Mouse (Mus musculus): ENCODE results near the gene Olfr518. TPM values are rescaled to one million over a fixed set of nuclear protein-coding genes. Genes with fewer than 3 reads are reported as not detected.

Olfr518 gene
- polyA plus RNA-seq (2012), result not detected in 2 replicates

DNA sequence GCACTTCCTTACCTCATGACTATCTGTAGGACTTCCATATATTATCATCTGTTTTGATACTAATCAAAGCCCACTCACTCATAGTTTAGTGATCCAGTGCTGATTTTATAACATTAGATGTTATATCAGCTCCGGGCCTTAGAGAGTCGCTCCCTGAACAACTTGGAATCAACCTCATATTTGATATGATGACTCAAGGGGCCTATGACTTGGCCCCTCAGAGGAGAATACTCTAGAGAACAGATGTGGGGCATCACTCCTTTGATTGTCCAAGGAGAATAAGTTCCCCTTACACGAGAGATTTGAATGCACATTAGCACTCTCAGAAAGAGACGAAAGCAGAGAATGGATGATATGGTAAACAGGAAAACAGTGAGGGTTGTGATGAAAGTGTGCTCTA is at the start of gene Olfr518:
TSS of gene Olfr518 (minus strand) at position 101 of the 400 bp plus-strand sequence.
- no peak for TF ChIP-seq GATA1 (IDR thresholded peaks at IDR 0.05; ENCODE audit: low read length)

DNA sequence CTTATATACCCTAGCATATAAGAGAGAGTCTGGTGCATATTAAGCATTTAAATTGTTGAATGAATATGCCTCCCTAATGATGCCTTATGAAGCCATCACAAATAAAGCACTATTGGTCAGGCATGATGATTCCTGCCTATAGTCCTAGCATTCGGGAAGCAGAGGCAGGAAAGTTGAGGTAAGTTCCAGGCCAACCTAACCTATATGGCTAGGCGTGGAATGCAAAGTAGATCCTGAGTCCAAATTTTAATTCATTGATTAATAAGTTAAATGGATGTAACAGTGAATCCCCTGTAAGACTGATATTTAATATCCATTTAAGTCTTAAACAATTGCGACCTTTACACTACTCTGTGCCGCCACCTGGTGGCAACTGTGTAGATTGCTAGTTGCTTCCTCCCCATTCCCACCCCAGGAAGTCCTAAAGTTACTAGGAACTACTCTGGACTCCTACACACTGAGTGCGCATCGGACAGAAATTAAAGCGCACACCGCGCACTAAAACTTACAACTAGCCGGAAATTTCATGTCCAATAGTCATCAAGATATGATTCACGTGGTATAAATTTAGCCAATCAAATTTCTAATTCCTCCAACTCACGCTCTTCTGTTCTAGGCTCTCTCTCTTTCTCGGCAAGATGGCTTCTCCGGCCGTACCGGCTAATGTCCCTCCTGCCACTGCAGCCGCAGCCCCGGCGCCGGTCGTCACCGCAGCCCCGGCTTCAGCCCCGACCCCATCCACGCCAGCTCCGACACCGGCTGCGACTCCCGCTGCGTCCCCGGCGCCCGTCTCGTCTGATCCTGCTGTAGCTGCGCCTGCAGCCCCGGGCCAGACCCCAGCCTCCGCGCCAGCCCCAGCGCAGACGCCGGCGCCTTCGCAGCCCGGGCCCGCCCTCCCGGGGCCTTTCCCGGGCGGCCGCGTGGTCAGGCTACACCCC is 49.3 kb upstream of the Olfr518 start, which contains the start of gene Eif3f:
TSS of gene Eif3f (plus strand) at position 624 of the 938 bp plus-strand sequence.
- no peak for TF ChIP-seq GATA1 (IDR thresholded peaks at IDR 0.05; ENCODE audit: low read length)

DNA sequence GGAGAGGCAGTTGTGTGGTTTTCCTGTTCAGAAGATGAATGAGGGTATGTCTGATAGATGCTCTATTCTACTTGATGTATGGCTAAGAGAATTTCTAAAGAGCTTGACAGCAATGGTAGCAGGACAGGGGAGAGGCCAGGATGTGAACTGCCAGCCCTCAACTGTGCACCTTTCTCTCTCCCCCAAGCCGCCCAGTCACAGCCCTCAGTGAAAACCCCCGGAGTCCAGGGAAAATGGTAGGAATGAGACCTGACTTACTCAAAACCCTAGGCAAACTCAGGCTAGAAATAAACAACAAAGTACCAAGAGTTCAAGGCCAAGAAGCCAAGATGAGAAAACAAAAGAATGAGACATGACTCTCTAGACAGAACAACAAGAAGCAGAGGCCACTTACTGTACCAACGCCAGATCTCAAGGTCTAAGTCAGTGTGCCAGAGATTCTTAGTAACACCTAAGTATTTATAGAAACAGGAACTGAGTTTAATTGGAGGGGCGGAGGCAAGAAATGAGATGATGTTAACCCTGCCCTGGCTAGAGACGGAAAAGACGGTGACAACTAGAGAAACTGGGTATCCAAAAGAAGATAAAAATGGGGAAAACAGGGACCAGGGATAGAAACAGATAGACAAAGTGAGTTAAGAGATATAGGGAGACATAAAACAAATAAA is 45.1 kb upstream of the Olfr518 start, which contains the start of gene Nlrp10:
TSS of gene Nlrp10 (minus strand) at position 453 of the 668 bp plus-strand sequence.
- no peak for TF ChIP-seq GATA1 (IDR thresholded peaks at IDR 0.05; ENCODE audit: low read length)

DNA sequence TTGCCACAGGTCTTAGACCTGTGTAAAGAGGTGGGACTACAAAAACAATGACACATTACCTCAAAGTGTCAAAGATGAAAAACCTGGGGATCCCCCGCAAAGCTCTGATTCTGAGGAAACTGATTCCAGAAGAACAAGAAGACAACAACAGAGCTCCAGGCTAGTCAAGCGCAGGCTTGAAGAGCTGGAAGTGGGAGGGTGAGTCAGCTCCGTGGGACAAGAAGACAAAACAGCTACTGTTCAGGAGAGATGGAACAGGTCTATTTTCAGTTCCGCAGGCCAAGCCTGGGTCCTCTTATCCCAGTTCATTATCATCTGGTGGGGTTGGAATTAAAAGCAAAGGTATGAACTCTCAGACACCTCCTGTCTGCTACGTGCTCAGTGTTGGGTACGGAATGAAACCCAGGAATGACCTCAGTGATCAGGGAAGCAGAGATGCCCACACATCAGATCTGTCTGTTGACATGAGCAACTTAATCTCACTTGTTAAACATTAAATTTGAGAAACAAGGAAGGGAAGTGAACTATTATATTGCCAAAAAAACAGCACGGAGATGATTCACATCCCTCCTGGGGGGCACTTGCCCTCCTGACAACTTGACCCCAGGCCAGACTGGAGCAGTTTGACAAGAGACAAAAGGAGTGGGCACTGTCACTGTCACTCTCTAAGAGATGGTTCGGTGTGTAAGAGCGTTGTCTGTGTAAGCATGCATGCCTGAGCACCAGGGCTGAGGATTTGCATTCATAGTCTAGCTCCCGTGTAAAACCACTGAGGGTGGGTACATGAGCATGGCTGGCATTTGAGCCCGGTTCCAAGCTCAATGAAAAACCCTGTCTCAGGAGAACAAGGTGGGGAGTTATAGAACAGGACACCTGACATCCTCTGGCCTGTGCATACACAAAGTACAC is 43.7 kb upstream of the Olfr518 start:
- TF ChIP-seq GATA1 (IDR thresholded peaks at IDR 0.05; ENCODE audit: low read length), result no peak

DNA sequence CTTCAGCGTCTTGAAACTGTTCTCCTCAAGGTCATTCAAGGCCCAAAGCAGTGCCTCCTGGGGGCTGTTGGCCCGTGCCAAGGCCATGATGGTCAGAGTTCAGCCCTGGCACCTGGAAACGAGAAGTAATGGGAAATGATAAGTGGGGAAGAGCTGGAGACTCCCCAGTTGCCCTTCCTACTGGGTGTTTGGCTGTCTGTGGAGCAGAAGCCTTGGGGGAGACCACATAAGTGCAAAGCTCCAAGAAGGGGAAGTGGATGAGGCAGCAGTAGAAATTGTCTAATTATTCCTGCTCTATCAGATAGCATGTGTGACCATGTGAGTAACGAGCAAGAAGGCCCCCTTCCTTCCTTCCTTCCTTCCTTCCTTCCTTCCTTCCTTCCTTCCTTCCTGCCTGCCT is 42.2 kb upstream of the Olfr518 start:
- TF ChIP-seq GATA1 (IDR thresholded peaks at IDR 0.05; ENCODE audit: low read length), result no peak

DNA sequence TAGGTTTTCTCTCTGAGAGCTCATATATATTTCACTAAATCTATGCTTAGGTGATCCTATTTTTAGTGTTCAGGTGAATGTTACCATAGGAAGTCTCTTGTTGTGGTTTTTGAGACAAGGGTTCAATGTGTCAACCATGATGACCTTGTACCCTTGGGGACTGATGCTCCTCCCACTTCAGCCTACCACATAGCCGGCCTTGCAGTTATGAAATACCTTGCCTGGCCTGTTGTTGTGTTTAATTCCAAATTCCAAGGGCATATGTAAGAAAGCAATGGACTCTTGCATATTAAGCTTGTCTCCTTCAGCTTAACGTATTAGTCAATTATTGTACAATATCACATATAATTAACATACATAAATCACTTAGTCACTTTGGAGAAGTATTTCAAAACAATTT is 19.2 kb upstream of the Olfr518 start:
- TF ChIP-seq GATA1 (IDR thresholded peaks at IDR 0.05; ENCODE audit: low read length), result no peak

DNA sequence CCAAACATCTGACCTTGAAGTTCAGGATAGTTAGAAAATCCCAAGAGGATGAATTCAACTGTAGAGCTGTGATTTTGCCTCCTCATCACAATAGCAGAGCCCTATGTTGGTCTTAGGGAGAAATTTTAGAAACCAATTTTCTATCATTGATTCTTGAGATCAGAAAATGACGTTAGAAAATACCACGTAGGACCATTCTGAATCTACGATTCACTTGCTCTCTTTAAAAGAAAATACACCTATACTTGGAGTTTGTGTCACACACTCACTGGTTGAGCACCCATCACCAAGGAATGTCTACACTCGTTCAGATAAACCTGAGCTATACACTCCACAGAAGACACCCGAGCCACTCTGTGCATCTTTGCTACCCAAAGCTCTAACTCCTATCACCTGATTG is 9.5 kb upstream of the Olfr518 start, which contains the start of gene Olfr519:
TSS of gene Olfr519 (minus strand) at position 101 of the 400 bp plus-strand sequence.
- no peak for TF ChIP-seq GATA1 (IDR thresholded peaks at IDR 0.05; ENCODE audit: low read length)

DNA sequence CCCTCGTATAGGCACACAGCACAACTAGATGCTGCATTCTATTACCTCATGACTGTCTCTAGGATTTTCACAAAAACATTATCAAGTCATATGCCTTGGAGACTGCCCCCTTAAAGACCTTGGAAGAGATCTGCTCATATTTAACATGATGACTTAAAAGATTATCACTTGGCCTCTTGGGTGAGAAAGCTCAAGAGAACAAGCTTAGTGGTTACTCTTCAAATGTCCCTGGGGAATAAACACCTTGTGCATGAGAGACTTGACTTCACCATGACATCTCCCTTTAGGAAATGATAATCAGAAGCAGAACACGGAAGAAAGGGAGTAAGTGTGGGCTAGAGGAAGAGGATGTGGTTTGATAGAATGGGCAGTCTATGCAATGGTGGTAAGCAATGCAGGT is 12.5 kb downstream of the Olfr518 start, which contains the start of gene Olfr517:
TSS of gene Olfr517 (minus strand) at position 101 of the 400 bp plus-strand sequence.
- no peak for TF ChIP-seq GATA1 (IDR thresholded peaks at IDR 0.05; ENCODE audit: low read length)

DNA sequence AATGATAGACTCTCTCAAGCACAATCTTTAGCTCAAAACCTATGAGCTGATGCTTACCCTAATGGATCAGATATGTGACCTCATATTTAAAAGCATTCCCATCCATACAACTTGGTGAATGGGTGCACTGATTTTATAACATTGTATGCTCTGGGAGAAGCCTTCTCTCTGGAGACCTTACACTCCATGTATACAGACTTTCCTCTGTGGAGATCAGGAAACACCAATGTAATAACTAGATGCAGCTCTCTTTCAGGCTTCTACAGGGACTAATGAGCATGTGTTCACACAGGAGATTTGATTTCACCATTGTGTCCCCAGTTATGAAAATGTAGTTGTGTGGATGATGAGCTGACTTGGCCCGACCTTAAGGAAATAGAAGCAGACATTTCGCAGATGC is 34.4 kb downstream of the Olfr518 start, which contains the start of gene Olfr516:
TSS of gene Olfr516 (minus strand) at position 101 of the 400 bp plus-strand sequence.
- TF ChIP-seq GATA1 (IDR thresholded peaks at IDR 0.05; ENCODE audit: low read length), result no peak

Other genes with a start within 250 kb of the Olfr518 start
- gene Olfr509, start 233.1 kb downstream of the Olfr518 start, polyA plus RNA-seq (2012), result not detected in 2 replicates
- not detected in 2 replicates for gene Olfr510, start 218.6 kb downstream of the Olfr518 start, polyA plus RNA-seq (2012)
- not detected in 2 replicates for gene Olfr512, start 171.7 kb downstream of the Olfr518 start, polyA plus RNA-seq (2012)
- not detected in 2 replicates for gene Olfr513, start 134.0 kb downstream of the Olfr518 start, polyA plus RNA-seq (2012)
- not detected in 2 replicates for gene Olfr514, start 59.0 kb downstream of the Olfr518 start, polyA plus RNA-seq (2012)
- gene Olfr516, start 34.5 kb downstream of the Olfr518 start, polyA plus RNA-seq (2012), result not detected in 2 replicates
- not detected in 2 replicates for gene Olfr517, start 12.6 kb downstream of the Olfr518 start, polyA plus RNA-seq (2012)
- gene Olfr519, start 9.4 kb upstream of the Olfr518 start, polyA plus RNA-seq (2012), result not detected in 2 replicates
- 0.04 and 0.05 TPM in 2 replicates for gene Nlrp10, start 45.2 kb upstream of the Olfr518 start, polyA plus RNA-seq (2012)
- 626 and 785 TPM in 2 replicates for gene Eif3f, start 49.4 kb upstream of the Olfr518 start, polyA plus RNA-seq (2012)
- not detected in 2 replicates for gene Tub, start 65.3 kb upstream of the Olfr518 start, polyA plus RNA-seq (2012)
- not detected in 2 replicates for gene Ric3, start 198.3 kb upstream of the Olfr518 start, polyA plus RNA-seq (2012)

Measured in G1E-ER4 (cell line).